Mouse (Mus musculus) kidney, adult 9 months (tissue): ENCODE measurements at regions not wholly inside any gene's neighbourhood (a gene's known extent, or its start where the extent isn't known, plus 50 kb on each side); places are given as distances from the start of the nearest gene placed in this dataset.

Source experiments
- DNase-seq: peaks from one replicate; pipeline ENCODE4 v3.0.0; 2022

GRCm38 (mm10) chr9:85136715-85137582 is 175.6 kb upstream of the Gm11114 start:
- no peak for DNase-seq

GRCm38 (mm10) chr9:85139891-85140290 is 172.7 kb upstream of the Gm11114 start:
- DNase-seq: no peak

GRCm38 (mm10) chr9:85144363-85144762 is 168.2 kb upstream of the Gm11114 start:
- no peak for DNase-seq

GRCm38 (mm10) chr9:85165632-85166031 is 146.9 kb upstream of the Gm11114 start:
- no peak for DNase-seq

GRCm38 (mm10) chr9:85167243-85167642 is 145.3 kb upstream of the Gm11114 start:
- DNase-seq: no peak

GRCm38 (mm10) chr9:85174431-85174830 is 138.1 kb upstream of the Gm11114 start:
- DNase-seq: no peak

GRCm38 (mm10) chr9:85201202-85201601 is 111.4 kb upstream of the Gm11114 start:
- DNase-seq: no peak

- DNase-seq: no peak
Observed at GRCm38 (mm10) chr9:85224870-85225269, 87.7 kb upstream of the Gm11114 start.
